Comparison of ENCODE assay signal across 19 mouse cellular contexts in the genomic region with DNA sequence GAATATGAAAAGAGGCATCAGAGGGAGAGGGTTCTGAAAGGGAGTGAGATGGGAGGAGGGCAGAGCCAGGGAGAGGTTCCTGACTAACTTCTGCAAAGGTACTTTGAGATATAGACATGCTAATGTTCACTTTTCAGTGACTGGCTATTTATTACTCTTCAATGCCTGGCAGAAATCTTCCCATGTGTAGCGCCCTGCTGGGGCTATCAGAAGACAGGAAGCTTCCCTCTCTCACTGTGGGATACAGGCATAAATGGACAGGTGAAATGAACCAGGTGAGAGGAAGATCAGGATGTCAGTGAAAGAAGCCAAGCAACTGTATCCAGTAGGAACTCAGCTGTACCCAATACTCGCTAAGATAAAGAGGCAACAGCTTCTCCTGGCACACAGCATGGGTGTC.
"Had no signal": no experiment of that assay in that cellular context is flagged by ENCODE, and none has a peak within 500 bp of the region (broad histone marks: within the 10 kb centered on the region; RNA-seq: fewer than 3 reads in every experiment).

No protein-coding gene starts in this region.

- H3K9me3 ChIP-seq: midbrain, embryonic 10.5 days; midbrain, embryonic 13.5 days; neural tube, embryonic 13.5 days; neural tube, embryonic 15.5 days; stomach, embryonic 15.5 days had no signal

- H3K4me2 ChIP-seq: lung, embryonic 14.5 days; midbrain, embryonic 13.5 days; neural tube, embryonic 13.5 days; neural tube, embryonic 15.5 days; stomach, embryonic 15.5 days had no signal

- ATAC-seq: midbrain, embryonic 13.5 days; midbrain, embryonic 16.5 days had no signal

- H3K27ac ChIP-seq: midbrain, embryonic 10.5 days; midbrain, embryonic 13.5 days; neural tube, embryonic 13.5 days; neural tube, embryonic 15.5 days; stomach, embryonic 15.5 days; stomach, postnatal 0 days had no signal

- H3K4me1 ChIP-seq: midbrain, embryonic 13.5 days; neural tube, embryonic 13.5 days; neural tube, embryonic 15.5 days; stomach, embryonic 15.5 days had no signal

- H3K36me3 ChIP-seq: midbrain, embryonic 10.5 days; midbrain, embryonic 13.5 days; neural tube, embryonic 13.5 days; neural tube, embryonic 15.5 days; stomach, embryonic 15.5 days had no signal

- DNase-seq: lung, adult 18-20 months; lung, embryonic 14.5 days; lung, postnatal 10 days; lung, postnatal 4 days; retina, postnatal 1 day; right cerebral cortex, adult 18-20 months; right cerebral cortex, postnatal 25 days; right cerebral cortex, postnatal 4 days; thymus, adult 2 months; thymus, postnatal 25 days; thymus, postnatal 4 days had no signal

- H3K4me3 ChIP-seq: midbrain, embryonic 10.5 days; midbrain, embryonic 13.5 days; myocyte; neural tube, embryonic 13.5 days; neural tube, embryonic 15.5 days; stomach, embryonic 15.5 days had no signal

- H3K27me3 ChIP-seq: neural tube, embryonic 13.5 days; neural tube, embryonic 15.5 days; stomach, embryonic 15.5 days had no signal

- H3K9ac ChIP-seq: lung, embryonic 14.5 days; midbrain, embryonic 13.5 days; neural tube, embryonic 13.5 days; neural tube, embryonic 15.5 days; stomach, embryonic 15.5 days had no signal
